Mouse (Mus musculus) hematopoietic stem cell, adult 5-6 weeks (primary cell): ENCODE results near the gene Rybp. TPM values are rescaled to one million over a fixed set of nuclear protein-coding genes. Genes with fewer than 3 reads are reported as not detected.

Experiments
- ATAC-seq, 2 experiments: fragments of 125-278 bp in 1 of 2; replicated peaks in 1 of 2; 2 replicates each; pipeline ENCODE4 v1.8.0; 2016 to 2017; ENCODE audit warnings: inconsistent platforms in 2 of 2, mild to moderate bottlenecking in 2 of 2, moderate number of reproducible peaks in 2 of 2, low read depth in 1 of 2, moderate TSS enrichment in 1 of 2; ENCODE audit not compliant: low FRiP score in 2 of 2, poor library complexity in 2 of 2, severe bottlenecking in 2 of 2, insufficient read depth in 1 of 2, low TSS enrichment in 1 of 2
- total RNA-seq: library from RNA; stranded (forward); fragments of 172-1452, 232-1000 nt; gene quantifications from 2 replicates; pipeline ENCODE4 v1.2.3, GENCODE M21; 2017

Rybp gene
- 31.8 and 62.6 TPM in 2 replicates for total RNA-seq

DNA sequence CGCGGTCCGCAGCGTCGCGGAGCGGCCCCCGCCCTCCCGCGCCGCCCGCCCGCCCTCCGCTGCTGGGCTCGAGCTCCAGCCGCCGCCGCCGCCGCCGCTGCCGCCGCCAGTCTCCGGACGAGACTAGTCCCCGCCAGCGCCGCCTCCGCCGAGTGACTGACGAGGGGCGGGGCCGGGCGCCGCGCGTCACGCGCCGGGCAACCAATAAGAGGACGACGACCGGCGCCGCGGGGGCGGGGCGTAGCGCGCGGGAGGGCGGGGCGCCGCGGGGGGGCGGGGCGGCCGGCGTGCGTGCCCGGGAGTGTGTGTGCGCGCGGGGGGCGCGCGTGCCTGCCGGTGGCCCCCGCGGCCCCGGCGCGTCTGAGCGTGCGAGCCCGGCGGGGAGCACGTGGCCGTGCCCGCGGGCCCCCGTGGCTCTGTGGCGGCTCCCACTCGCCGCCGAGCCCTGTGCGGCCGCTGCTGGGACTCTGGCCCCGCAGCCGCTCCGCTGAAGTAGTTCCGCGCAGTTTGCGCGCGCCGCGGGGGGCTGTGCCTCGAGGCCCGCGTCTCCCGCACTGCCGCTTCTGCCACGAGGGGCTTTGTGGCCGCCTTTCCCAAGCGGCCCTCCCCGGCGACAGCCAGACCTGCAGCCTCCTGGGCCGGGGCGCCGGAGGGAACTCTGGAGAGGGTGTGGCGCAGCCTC, at the start of gene Rybp:
Gene Rybp, minus strand, starts transcription at position 152 of the 682 bp plus-strand sequence.
- peak; percentile 74 to 82 for ATAC-seq

DNA sequence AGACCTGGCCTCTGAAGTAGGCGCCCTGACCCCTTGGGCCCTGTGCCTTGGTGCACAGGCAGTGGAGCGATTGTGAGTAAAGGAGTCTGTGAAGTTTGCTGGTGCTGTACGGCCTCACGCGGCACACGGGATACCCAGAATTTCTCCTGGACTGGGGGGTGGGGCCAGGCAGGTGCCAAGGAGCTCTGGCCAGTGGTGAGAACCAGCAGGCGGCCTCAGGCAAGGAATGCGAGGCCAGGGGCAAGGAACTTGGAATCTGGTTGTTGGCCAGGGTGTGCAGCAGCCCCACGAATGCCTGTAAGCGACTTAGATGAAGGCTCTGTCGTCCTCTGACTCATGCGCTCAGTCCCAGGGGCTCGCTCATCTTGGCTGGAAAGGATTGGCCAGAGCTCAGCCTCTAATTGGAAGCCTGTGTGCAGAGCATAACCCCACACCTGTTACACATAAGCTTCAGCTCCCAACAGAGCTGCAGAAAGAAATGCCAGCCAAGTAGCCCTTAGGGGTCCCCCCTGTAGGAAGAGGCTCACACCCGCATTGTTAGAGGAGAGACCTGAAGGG, 49.4 kb upstream of the Rybp start:
- ATAC-seq = no peak

GRCm38 (mm10) chr6:100335506-100336144, 48.3 kb upstream of the Rybp start:
- peak; percentile 72 to 74 for ATAC-seq

- ATAC-seq = no peak
Measured at GRCm38 (mm10) chr6:100333745-100334144, 46.5 kb upstream of the Rybp start.

DNA sequence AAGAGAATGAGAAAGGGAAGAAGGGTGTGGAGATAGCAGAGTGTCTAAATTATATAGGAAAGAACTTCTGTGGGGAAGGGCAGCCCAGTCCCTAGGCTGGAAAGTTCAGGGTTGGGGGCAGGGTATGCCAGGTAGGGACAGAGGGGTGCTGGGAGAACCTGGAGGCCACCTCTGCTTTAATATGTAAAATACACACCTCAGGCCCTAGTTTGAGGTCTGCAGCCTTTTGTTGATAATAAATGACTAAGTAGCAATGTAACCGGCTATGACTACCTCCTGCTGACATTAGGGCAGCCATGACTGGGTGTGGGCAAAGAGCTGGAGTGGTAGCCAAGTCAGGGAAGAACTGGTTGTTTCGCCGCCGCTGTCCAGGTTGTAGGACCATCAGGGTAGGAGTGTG, 45.2 kb upstream of the Rybp start:
- no peak for ATAC-seq

DNA sequence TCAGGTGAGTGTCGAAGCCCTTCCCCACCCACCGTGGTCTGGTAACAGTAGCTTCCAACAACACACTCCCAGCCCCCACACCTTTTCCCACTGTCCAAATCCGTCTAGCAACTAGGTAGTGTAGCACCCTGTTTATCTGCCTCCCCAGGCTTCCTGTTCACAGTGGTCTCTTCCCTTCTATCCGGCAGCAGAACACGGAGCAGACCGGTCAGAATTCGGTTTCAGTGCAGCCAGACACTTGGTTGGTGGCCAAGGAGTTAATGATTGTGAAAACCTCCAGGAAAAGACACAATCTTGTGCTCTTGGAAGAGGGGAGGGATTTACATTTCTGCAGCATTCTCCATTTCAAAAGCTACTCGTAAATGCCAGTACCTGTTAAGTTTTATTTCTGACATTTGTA, 44.3 kb upstream of the Rybp start:
- peak; percentile 29 to 59; a peak in 3 of 4 replicates for ATAC-seq

- peak; percentile 33 to 72; a peak in 3 of 4 replicates for ATAC-seq
Measured at GRCm38 (mm10) chr6:100331055-100331454, 43.8 kb upstream of the Rybp start.

- ATAC-seq = no peak
Measured at GRCm38 (mm10) chr6:100329542-100329941, 42.3 kb upstream of the Rybp start.

GRCm38 (mm10) chr6:100327050-100327449, 39.8 kb upstream of the Rybp start:
- peak in 1 of 2 experiments; percentile 31; a peak in 1 of 4 replicates for ATAC-seq

DNA sequence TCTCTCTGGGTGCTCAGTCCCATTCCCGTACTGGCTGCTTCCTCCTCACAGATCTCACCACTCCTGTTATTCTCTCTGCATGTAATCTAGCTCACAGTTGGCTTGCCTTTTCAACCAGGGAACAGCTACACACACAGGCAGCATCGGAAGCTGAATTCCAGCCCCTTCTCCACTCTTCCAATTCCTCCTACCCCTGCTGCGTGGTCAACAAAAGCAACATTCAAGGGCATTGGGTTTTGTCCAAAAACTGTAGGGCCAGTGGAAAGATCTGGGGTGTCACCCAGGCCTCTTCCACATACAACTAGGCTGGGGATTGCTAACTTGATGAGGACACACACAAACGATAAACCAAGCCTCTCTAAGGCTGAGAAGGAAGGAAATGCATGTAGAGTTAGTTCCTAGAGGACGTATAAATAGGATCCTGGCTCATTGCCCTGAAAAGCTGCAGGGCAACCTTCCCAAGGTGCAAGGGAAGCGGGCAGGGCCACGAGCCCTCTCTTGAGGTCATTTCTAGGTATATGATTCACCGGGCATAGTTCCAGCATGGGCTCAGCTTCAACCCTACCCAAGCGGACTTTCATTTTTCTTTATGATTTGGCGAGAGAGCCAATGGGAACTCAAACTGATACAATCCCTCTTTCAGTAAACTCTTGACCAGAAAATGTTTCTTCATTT, 36.6 kb upstream of the Rybp start:
- peak; percentile 12 to 34; a peak in 1 of 4 replicates for ATAC-seq

GRCm38 (mm10) chr6:100322561-100322960, 35.3 kb upstream of the Rybp start:
- ATAC-seq = no peak

DNA sequence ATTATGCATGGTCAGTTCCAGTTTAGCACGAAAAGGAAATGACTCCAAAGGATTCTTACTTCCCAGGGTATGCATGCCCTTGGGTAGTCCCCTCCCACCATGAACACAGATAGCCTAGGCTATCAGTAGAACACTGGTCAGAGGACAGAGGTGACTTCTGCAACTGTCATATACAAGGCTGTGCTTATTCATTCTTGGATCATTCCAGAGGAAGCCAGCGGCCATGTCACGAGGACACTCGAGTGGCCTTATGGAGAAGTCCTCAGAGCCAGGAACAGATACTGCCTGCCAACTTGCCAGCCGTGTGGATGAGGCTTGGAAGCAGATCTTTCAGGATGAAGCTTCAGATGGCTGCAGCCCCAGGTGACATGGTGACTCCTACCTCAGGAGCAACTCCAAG, 34.9 kb upstream of the Rybp start:
- ATAC-seq = no peak

DNA sequence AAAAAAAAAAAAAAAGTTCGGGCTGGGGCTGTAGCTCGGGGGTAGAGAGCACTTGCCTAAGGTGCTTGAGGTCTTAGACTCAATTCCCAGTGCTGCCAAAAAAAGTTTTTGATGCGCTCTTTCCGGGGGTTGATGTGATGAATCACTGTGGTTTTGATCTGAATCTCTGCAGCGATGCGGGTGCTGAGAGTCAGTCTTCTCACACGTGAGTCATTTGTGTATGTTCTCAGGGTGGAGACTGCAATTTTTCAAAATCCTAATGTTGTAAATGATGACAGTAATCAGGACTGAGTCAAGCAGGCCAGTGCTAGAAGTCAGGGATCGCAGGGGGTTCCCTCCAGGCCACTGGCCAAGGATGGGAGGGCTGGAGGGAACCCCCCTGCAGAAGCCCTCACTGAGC, 26.9 kb upstream of the Rybp start:
- ATAC-seq = peak; percentile 57 to 62; a peak in 3 of 4 replicates

- ATAC-seq = no peak; a peak in 1 of 4 replicates
Measured at GRCm38 (mm10) chr6:100311167-100311566, 23.9 kb upstream of the Rybp start.

DNA sequence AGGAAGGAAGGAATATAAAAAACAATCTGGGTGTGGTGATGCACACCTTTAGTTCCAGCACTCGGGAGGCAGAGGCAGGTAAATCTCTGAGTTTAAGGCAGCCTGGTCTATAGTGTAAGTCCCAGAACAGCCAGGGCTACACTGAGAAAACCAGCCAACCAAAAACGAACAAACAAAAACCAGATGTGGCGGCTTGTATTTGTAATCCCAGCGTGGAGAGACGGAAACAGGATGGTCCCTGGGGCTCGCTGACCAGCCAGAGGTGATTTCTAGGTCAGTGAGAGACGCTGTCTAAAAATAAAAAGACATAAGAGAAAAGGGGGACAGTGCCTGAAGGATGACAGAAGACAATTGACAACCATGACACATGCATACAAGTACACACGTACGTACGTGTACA, 17.5 kb upstream of the Rybp start:
- ATAC-seq = no peak

DNA sequence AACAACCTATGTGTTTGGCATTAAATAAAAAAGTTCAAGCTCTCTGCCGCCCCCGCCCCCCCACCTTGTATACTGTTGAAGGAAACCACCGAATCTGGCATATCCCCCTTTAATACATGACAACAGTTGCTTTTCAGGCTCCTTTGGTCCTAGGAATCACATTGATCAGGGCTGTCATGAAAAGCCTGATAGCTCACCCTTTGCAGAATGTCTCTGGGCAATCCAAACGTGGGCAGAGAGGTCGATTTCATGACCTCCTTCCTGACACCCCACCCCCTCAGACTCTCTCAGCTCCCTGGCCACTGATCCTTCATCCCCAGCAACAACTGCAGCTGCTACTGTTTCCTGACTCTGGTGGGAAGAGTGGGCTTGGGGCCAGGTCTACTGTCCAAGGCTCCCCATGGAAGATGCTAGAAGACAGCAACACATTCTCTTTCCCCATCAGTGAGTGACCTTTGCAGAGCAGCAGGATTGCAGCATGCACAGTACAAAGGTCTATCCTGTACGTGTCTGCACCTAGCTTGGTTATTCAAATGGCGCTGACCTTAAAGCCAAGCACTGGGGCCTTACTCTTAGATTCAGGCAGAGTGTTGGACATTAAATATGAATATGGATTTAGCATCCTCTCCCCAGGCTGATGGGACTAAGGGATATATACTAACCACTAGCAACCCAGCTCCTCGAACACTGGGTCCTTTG, 14.3 kb upstream of the Rybp start:
- no peak for ATAC-seq

- no peak; a peak in 1 of 4 replicates for ATAC-seq
Measured at GRCm38 (mm10) chr6:100300831-100301230, 13.5 kb upstream of the Rybp start.
